Mouse (Mus musculus) testis, adult 2 months (tissue): Measurements from ENCODE around the gene Clspn. TPM values are rescaled to one million over a fixed set of nuclear protein-coding genes. Genes with fewer than 3 reads are reported as not detected.

Experiments
- H3K27ac ChIP-seq: fragments of 200-500 bp; 2 replicates; pipeline ENCODE4 v1.5.1; 2012; ENCODE audit warnings: low read depth, low read length; ENCODE audit not compliant: control insufficient read depth, insufficient read depth
- H3K27me3 ChIP-seq: fragments of 200-500 bp; 2 replicates; pipeline ENCODE4 v1.6.1; 2012; ENCODE audit warnings: mild to moderate bottlenecking, low read length, moderate library complexity; ENCODE audit not compliant: control insufficient read depth, insufficient read depth
- H3K36me3 ChIP-seq: fragments of 200-500 bp; 2 replicates; pipeline ENCODE4 v1.6.1; 2012; ENCODE audit warnings: mild to moderate bottlenecking, low read length; ENCODE audit not compliant: control insufficient read depth, insufficient read depth
- H3K4me1 ChIP-seq: fragments of 200-500 bp; 2 replicates; pipeline ENCODE4 v1.6.1; 2012; ENCODE audit warnings: low read length; ENCODE audit not compliant: control insufficient read depth, insufficient read depth
- H3K4me3 ChIP-seq: fragments of 200-500 bp; 2 replicates; pipeline ENCODE4 v1.5.1; 2012; ENCODE audit warnings: low read depth, mild to moderate bottlenecking, low read length, moderate library complexity, mixed read lengths; ENCODE audit not compliant: control insufficient read depth
- CTCF ChIP-seq: fragments of 200-500 bp; IDR thresholded peaks from 2 replicates; pipeline ENCODE4 v1.5.1; 2012; ENCODE audit warnings: low read depth, mild to moderate bottlenecking, inconsistent platforms, low read length, moderate library complexity; ENCODE audit not compliant: control insufficient read depth, insufficient read depth, insufficient replicate concordance
- POLR2A ChIP-seq: fragments of 200-500 bp; IDR thresholded peaks from 2 replicates; pipeline ENCODE4 v1.6.1; 2012; ENCODE audit warnings: low read depth, mild to moderate bottlenecking, inconsistent platforms, low read length, moderate library complexity; ENCODE audit not compliant: control insufficient read depth
- polyA plus RNA-seq: library from polyadenylated mRNA; depleted of rRNA; stranded (reverse); fragments of >200 nt; gene quantifications from 2 replicates; pipeline ENCODE4 v1.2.3, GENCODE M21; 2012

Clspn gene
- polyA plus RNA-seq, 1 experiment: 2.2 TPM

DNA sequence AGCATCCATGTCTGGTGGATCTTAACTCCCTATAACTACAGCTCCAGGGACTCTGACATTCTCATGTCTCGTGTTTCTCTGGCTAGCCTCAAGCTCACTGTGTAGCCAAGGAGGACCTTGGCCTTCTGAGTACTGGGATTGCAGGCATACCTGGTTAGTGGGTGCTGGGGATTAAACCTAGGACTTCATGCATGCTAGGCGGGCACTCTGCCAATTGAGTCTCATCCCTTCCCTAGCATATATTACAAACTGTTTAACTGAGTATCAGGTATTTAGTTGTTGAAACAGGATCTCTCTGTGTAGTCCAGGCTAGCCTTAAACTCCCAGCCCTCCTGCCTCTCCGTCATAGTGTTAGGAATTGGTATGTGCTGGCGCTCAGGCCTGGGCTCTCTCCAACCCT is 10.5 kb downstream of the Clspn start:
- no peaks in the 10 kb centered on the region for H3K27me3 ChIP-seq
- no peak for TF ChIP-seq POLR2A
- no peak for TF ChIP-seq CTCF
- no peak overlapping the region for H3K27ac ChIP-seq
- peaks cover under 1% of the 10 kb centered on the region for H3K36me3 ChIP-seq
- no peak overlapping the region for H3K4me3 ChIP-seq
- H3K4me1 ChIP-seq: no peaks in the 10 kb centered on the region

DNA sequence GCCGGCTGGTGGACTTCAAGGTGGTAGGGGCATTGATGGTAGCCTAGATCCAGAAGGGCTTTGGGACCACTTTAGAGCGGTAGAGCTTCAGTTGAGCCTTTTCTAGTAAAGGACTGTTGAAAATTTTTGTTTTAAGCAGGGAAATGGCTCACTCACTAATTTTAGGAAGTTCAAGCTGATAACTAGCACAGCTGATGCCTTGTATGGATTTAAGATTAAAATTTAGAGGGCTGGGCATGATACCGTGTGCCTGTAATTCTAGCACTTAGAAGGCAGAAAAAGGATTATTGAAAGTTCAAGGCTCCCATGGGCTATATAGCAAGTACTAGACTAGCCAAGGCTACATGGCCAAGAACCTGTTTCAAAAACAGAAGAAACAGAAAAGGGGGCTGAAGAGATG is 13.0 kb downstream of the Clspn start:
- TF ChIP-seq POLR2A: no peak
- no peak for TF ChIP-seq CTCF
- H3K27me3 ChIP-seq: no peaks in the 10 kb centered on the region
- H3K4me1 ChIP-seq: no peaks in the 10 kb centered on the region
- H3K27ac ChIP-seq: no peak overlapping the region
- H3K4me3 ChIP-seq: no peak overlapping the region
- peaks cover 2% of the 10 kb centered on the region for H3K36me3 ChIP-seq

DNA sequence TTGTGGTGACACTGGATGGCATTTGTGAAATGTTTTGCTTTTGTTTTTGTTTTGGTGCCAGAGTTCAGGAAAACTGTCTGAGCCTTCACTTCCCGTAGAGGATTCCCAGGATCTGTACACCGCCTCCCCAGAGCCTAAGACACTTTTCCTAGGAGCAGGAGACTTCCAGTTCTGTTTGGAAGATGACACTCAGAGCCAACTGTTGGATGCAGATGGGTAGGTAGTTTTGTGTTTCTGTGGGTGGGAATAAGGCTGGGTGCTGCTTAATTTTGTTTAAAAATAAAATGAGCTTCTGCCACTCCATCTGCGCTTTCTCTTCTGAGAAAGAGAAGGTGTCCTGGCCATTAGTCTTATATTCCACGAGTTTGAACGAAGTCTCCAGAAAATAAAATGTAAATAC is 19.5 kb downstream of the Clspn start:
- Histone ChIP-seq H3K36me3 (peaks cover 2% of the 10 kb centered on the region), H3K27ac (no peak overlapping the region), H3K4me3 (no peak overlapping the region), H3K27me3 (no peaks in the 10 kb centered on the region), H3K4me1 (no peaks in the 10 kb centered on the region)
- no peak for TF ChIP-seq CTCF
- no peak for TF ChIP-seq POLR2A

DNA sequence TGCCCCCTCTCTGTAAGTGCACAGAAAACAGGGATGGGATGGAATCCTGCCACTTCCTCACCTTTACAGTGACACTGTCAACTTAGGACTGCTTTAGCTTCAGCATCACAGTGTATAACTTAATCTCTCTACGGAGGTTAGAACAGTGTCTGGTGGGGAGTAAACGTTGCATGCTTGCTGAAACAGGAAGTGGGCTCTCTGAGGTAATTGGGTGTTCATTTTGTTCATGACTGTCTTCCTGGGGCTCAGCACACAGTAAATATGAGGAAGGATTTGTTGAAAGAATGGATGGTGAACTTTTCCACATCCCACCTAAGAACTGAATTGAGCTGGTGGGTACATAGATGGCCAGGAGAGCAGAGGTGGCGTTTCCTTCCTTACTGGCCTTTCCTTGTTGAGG is 21.2 kb downstream of the Clspn start:
- Histone ChIP-seq H3K27ac (no peak overlapping the region), H3K4me1 (no peaks in the 10 kb centered on the region), H3K4me3 (no peak overlapping the region), H3K36me3 (no peaks in the 10 kb centered on the region; the same call in 1 of the 2 replicates), H3K27me3 (no peaks in the 10 kb centered on the region)
- no peak for TF ChIP-seq POLR2A
- no peak for TF ChIP-seq CTCF

DNA sequence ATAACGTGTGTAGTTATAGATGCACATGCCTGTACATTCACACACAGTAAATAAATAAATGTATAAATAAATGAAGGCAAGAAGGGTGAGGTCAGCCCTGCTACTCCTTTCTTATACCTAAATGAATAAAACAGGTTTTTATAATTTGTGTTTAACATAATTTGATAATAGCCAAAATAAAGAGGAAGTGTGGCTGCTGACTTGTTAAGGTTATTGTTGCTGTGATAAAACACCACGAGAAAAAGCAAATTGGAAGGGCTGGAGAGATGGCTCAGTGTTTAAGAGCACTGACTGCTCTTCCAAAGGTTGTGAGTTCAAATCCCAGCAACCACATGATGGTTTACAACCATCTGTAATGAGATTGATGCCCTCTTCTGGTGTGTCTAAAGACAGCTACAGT is 22.3 kb downstream of the Clspn start:
- Histone ChIP-seq H3K36me3 (no peaks in the 10 kb centered on the region; the same call in 1 of the 2 replicates), H3K4me1 (no peaks in the 10 kb centered on the region), H3K27me3 (no peaks in the 10 kb centered on the region), H3K4me3 (no peak overlapping the region), H3K27ac (no peak overlapping the region)
- no peak for TF ChIP-seq POLR2A
- no peak for TF ChIP-seq CTCF

DNA sequence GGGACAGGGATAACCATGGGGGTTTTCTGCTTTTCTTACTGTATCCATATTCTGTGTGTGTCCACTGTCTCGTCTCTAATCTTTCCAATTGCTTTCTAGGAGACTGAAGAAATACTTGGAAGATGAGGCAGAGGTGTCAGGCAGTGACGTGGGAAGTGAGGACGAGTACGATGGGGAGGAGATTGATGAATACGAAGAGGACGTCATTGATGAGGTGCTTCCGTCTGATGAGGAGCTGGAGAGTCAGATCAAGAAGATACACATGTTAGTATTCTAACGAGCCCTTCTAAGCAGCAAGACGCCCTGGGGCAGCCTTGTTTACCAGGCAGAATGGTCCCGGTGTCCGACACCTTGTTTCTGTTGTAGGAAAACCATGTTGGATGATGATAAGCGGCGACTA is 29.0 kb downstream of the Clspn start:
- TF ChIP-seq CTCF (no peak), POLR2A (no peak)
- Histone ChIP-seq H3K27me3 (no peaks in the 10 kb centered on the region), H3K4me1 (no peaks in the 10 kb centered on the region), H3K36me3 (0 out of 2 replicates have a peak, but pooled peaks cover 1% of the 10 kb centered on the region), H3K27ac (no peak overlapping the region), H3K4me3 (no peak overlapping the region)

DNA sequence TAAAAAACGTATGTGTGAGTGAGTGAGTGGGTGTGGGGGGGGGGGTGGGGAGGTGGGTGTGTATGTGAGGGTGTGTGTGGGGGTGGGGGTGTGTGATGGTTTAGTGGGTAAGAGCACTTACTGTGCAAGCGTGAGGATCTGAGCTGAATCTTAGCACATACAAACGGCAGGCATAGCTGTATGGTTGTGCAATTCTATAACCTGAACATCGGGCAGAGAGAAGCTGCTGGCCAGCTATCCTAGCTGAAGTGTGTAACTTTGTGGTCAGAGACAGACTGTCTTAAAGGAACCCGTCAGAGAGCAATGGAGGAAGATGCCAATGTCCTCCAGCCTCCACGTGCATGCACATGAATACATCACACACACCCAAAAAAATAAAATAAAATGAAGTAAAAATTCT is 35.3 kb downstream of the Clspn start:
- no peak overlapping the region for H3K27ac ChIP-seq
- H3K4me3 ChIP-seq: no peak overlapping the region
- no peaks in the 10 kb centered on the region for H3K4me1 ChIP-seq
- no peaks in the 10 kb centered on the region; the same call in 1 of the 2 replicates for H3K36me3 ChIP-seq
- TF ChIP-seq CTCF (no peak), POLR2A (no peak)
- H3K27me3 ChIP-seq: no peaks in the 10 kb centered on the region
